Mouse (Mus musculus) yolk sac, embryonic 10.5 days (tissue): ENCODE measurements around the gene Usp34.
"Not testable (repeated sequence)": the region's sequence is repeated elsewhere in the genome, so short reads cannot be mapped to it uniquely, and the experiment has no call there.

Experiments
- DNase-seq: peaks from one replicate; pipeline ENCODE4 v3.0.0-alpha.2; 2017; ENCODE audit warnings: low spot score

The Usp34 gene

GRCm38 (mm10) chr11:23504801-23505200 lies 198.1 kb downstream of the Usp34 start:
- DNase-seq = not testable (repeated sequence)

GRCm38 (mm10) chr11:23514785-23515184 lies 208.1 kb downstream of the Usp34 start:
- not testable (repeated sequence) for DNase-seq

- DNase-seq = no peak
Measured at GRCm38 (mm10) chr11:23515315-23515714, 208.6 kb downstream of the Usp34 start.

GRCm38 (mm10) chr11:23518981-23519380 lies 212.3 kb downstream of the Usp34 start:
- no peak for DNase-seq

- no peak for DNase-seq
Measured at GRCm38 (mm10) chr11:23520473-23521205, 213.9 kb downstream of the Usp34 start, which contains the start of gene 1700093K21Rik. TSS of gene 1700093K21Rik (minus strand) at chr11:23521155.

- DNase-seq = no peak
Measured at GRCm38 (mm10) chr11:23537446-23537845, 230.8 kb downstream of the Usp34 start.
